Mouse (Mus musculus): ENCODE data around the gene Dgkg. TPM values are rescaled to one million over a fixed set of nuclear protein-coding genes. Genes with fewer than 3 reads are reported as not detected.

Gene Dgkg
- polyA plus RNA-seq, 1 experiment from 2014 or later: 0.76 TPM

DNA sequence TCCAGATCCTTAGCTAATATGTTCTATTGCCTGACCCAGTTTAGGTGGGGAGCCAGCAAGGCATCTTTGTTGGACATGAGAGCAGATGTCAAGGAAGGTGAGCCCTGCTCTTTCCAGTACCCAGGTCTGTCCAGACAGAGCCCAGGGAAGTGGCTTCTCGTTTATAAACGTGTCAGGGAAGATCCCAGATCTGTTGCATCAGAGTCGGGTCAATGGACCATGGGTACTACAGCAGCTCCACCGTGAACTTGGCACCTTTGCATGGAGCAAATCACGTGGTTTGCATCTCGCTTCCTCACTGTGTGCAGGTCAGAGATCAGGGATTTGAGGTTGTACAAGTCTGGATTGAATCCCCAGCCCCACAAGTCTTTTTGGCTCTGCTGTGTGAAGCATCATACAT lies 58.3 kb downstream of the Dgkg start:
- no peak for ATAC-seq (ENCODE audit: low FRiP score, low TSS enrichment)
- H3K4me2 ChIP-seq (ENCODE audit: low read length): no peak overlapping the region
- H3K27ac ChIP-seq (replicated peaks; ENCODE audit: low read depth, low read length): no peak overlapping the region
- H3K27me3 ChIP-seq (ENCODE audit: control insufficient read depth, insufficient read depth, low read length): no peaks in the 10 kb centered on the region
- no peaks in the 10 kb centered on the region for H3K4me1 ChIP-seq (ENCODE audit: control insufficient read depth, insufficient read depth, low read length)
- no peak overlapping the region for H3K4me3 ChIP-seq (replicated peaks; ENCODE audit: low read depth, low read length)
- no peak overlapping the region for H3K9ac ChIP-seq (replicated peaks; ENCODE audit: low read length)
- WGBS: 85% methylated on average over 6 of the region's 6 CpGs
- no peaks in the 10 kb centered on the region for H3K36me3 ChIP-seq (ENCODE audit: control insufficient read depth, insufficient read depth, low read length)
- H3K9me3 ChIP-seq (ENCODE audit: control insufficient read depth, low read length): no peaks in the 10 kb centered on the region
- DNase-seq: no peak

DNA sequence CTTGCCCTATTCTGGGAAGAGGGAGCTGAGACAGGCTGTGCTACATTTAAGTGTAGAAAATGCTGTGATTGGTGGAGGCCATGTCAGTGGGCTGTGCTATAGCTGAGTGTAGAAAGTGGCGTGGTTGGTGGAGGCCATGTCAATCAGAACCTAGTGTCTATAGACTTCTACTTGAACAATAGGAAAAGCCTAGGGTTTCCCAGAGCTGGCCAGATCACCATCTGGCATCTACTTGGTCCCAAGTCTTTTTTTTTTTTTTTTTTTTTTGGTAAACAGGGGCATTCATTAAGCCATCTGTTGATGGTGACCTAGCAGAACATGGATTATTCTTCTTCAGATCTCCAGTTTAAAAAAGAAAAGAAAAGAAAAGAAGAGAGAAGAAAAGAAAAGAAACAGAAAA lies 60.6 kb downstream of the Dgkg start:
- Histone ChIP-seq H3K4me1 (ENCODE audit: control insufficient read depth, insufficient read depth, low read length) (no peaks in the 10 kb centered on the region), H3K27ac (replicated peaks; ENCODE audit: low read depth, low read length) (no peak overlapping the region), H3K9me3 (ENCODE audit: control insufficient read depth, low read length) (no peaks in the 10 kb centered on the region), H3K9ac (replicated peaks; ENCODE audit: low read length) (no peak overlapping the region), H3K4me2 (ENCODE audit: low read length) (no peak overlapping the region), H3K27me3 (ENCODE audit: control insufficient read depth, insufficient read depth, low read length) (no peaks in the 10 kb centered on the region), H3K4me3 (replicated peaks; ENCODE audit: low read depth, low read length) (no peak overlapping the region), H3K36me3 (ENCODE audit: control insufficient read depth, insufficient read depth, low read length) (no peaks in the 10 kb centered on the region)
- DNase-seq (no peak), ATAC-seq (ENCODE audit: low FRiP score, low TSS enrichment) (no peak)
- 71% methylated on average over 1 of the region's 1 CpGs for WGBS

DNA sequence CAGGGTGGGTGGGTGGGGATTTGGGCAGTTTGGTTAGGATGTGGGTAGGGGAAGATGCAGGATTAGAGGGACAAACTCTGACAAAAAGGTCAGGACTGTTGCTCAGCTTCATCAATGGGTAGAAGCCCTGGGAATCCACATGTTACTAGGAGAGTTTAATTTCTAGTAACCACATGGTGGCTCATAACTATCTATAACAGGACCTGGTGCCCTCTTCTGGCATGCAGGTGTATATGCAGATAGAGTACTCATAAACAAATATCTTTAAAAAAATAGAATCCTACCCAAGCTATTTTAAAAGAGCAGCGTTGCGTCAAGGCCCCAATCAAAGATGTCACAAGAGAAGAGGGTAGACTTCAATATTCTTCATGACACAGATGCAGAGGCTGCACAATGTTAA lies 63.1 kb downstream of the Dgkg start:
- Histone ChIP-seq H3K9ac (replicated peaks; ENCODE audit: low read length) (no peak overlapping the region), H3K36me3 (ENCODE audit: control insufficient read depth, insufficient read depth, low read length) (no peaks in the 10 kb centered on the region), H3K27ac (replicated peaks; ENCODE audit: low read depth, low read length) (no peak overlapping the region), H3K27me3 (ENCODE audit: control insufficient read depth, insufficient read depth, low read length) (no peaks in the 10 kb centered on the region), H3K9me3 (ENCODE audit: control insufficient read depth, low read length) (no peaks in the 10 kb centered on the region), H3K4me1 (ENCODE audit: control insufficient read depth, insufficient read depth, low read length) (no peaks in the 10 kb centered on the region), H3K4me2 (ENCODE audit: low read length) (no peak overlapping the region), H3K4me3 (replicated peaks; ENCODE audit: low read depth, low read length) (no peak overlapping the region)
- peak; percentile 16 for DNase-seq
- ATAC-seq (ENCODE audit: low FRiP score, low TSS enrichment): no peak
- WGBS: 91% methylated on average over 2 of the region's 2 CpGs

- WGBS: 85% methylated on average over 5 of the region's 5 CpGs
Measured at GRCm38 (mm10) chr16:22589619-22590018, 67.4 kb downstream of the Dgkg start.

DNA sequence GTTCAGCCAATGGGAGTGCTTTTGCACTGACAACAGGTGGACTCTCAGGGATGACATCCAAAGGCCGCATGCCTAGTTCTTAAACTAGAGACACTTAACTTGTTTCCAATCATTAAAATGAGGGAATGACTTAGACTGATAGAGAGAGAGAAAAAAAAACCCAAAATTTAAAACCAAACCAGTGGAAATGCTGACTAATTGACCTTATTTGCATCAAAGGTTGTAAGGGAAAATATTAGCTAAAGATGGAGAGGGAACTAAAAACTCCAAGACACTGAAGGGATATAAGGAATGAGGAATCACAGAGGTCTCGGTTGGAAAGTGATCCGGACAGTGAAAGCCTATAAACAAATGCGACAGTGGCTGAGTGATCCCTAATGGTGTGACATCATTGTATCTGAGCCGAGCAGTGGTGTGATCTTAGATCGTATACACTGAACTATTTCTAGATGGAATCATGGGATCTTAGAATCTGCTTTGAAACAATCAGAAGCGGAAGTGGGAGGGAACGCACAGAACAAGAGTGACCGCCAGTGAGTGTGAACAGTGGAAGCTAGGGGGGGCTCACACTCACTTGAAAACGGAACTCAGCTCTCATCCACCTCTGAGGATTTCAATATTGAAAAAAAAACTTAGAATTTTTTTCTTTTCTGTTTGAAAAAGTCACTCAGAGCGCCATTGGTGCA lies 70.7 kb downstream of the Dgkg start:
- no peak overlapping the region for H3K27ac ChIP-seq (replicated peaks; ENCODE audit: low read depth, low read length)
- H3K36me3 ChIP-seq (ENCODE audit: control insufficient read depth, insufficient read depth, low read length): no peaks in the 10 kb centered on the region
- H3K4me1 ChIP-seq (ENCODE audit: control insufficient read depth, insufficient read depth, low read length): peaks cover 4% of the 10 kb centered on the region; the same call in 1 of the 2 replicates
- no peak for DNase-seq
- H3K4me2 ChIP-seq (ENCODE audit: low read length): no peak overlapping the region
- 87% methylated on average over 11 of the region's 11 CpGs for WGBS
- H3K9me3 ChIP-seq (ENCODE audit: control insufficient read depth, low read length): no peaks in the 10 kb centered on the region
- H3K4me3 ChIP-seq (replicated peaks; ENCODE audit: low read depth, low read length): no peak overlapping the region
- no peaks in the 10 kb centered on the region for H3K27me3 ChIP-seq (ENCODE audit: control insufficient read depth, insufficient read depth, low read length)
- H3K9ac ChIP-seq (replicated peaks; ENCODE audit: low read length): no peak overlapping the region
- ATAC-seq (ENCODE audit: low FRiP score, low TSS enrichment): no peak

More at GRCm38 (mm10) chr16:22589619-22590018, 67.4 kb downstream of the Dgkg start:
- H3K9ac ChIP-seq (replicated peaks; ENCODE audit: low read length): no peak overlapping the region
- ATAC-seq (ENCODE audit: low FRiP score, low TSS enrichment) (no peak), DNase-seq (no peak)
- H3K27ac ChIP-seq (replicated peaks; ENCODE audit: low read depth, low read length): no peak overlapping the region
- no peaks in the 10 kb centered on the region for H3K4me1 ChIP-seq (ENCODE audit: control insufficient read depth, insufficient read depth, low read length)
- no peak overlapping the region for H3K4me2 ChIP-seq (ENCODE audit: low read length)
- no peak overlapping the region for H3K4me3 ChIP-seq (replicated peaks; ENCODE audit: low read depth, low read length)
- no peaks in the 10 kb centered on the region for H3K27me3 ChIP-seq (ENCODE audit: control insufficient read depth, insufficient read depth, low read length)
- H3K9me3 ChIP-seq (ENCODE audit: control insufficient read depth, low read length): no peaks in the 10 kb centered on the region
- H3K36me3 ChIP-seq (ENCODE audit: control insufficient read depth, insufficient read depth, low read length): no peaks in the 10 kb centered on the region

GRCm38 (mm10) chr16:22585523-22585922 lies 71.5 kb downstream of the Dgkg start:
- Histone ChIP-seq H3K27ac (replicated peaks; ENCODE audit: low read depth, low read length) (no peak overlapping the region), H3K36me3 (ENCODE audit: control insufficient read depth, insufficient read depth, low read length) (no peaks in the 10 kb centered on the region), H3K27me3 (ENCODE audit: control insufficient read depth, insufficient read depth, low read length) (no peaks in the 10 kb centered on the region), H3K4me3 (replicated peaks; ENCODE audit: low read depth, low read length) (no peak overlapping the region), H3K9me3 (ENCODE audit: control insufficient read depth, low read length) (no peaks in the 10 kb centered on the region), H3K4me2 (ENCODE audit: low read length) (no peak overlapping the region), H3K9ac (replicated peaks; ENCODE audit: low read length) (no peak overlapping the region), H3K4me1 (ENCODE audit: control insufficient read depth, insufficient read depth, low read length) (peaks cover 4% of the 10 kb centered on the region; the same call in 1 of the 2 replicates)
- DNase-seq (no peak), ATAC-seq (ENCODE audit: low FRiP score, low TSS enrichment) (no peak)
- WGBS: 86% methylated on average over 3 of the region's 3 CpGs

DNA sequence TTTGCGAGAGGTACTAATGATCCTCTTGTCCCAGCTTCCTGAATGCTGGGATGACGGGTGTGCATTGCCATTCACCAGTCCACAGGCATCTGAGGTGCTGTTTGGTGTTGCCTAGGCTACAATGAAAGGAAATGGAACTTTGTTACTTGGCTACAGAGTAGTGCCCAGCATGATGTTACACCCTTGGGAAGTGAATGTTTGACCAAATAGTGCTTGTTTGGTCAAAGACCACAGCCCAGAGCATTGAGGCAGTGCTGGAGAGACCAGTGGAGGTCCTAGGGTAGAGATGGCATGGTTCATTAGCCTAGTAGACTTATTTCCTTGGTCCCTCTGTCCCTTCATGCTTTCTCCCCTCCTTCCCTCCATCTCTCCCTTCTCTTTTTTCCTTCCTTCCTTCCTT lies 73.6 kb downstream of the Dgkg start:
- Histone ChIP-seq H3K27me3 (ENCODE audit: control insufficient read depth, insufficient read depth, low read length) (no peaks in the 10 kb centered on the region), H3K27ac (replicated peaks; ENCODE audit: low read depth, low read length) (no peak overlapping the region), H3K4me3 (replicated peaks; ENCODE audit: low read depth, low read length) (no peak overlapping the region), H3K36me3 (ENCODE audit: control insufficient read depth, insufficient read depth, low read length) (no peaks in the 10 kb centered on the region), H3K4me1 (ENCODE audit: control insufficient read depth, insufficient read depth, low read length) (peaks cover 4% of the 10 kb centered on the region; the same call in 1 of the 2 replicates), H3K9me3 (ENCODE audit: control insufficient read depth, low read length) (no peaks in the 10 kb centered on the region), H3K9ac (replicated peaks; ENCODE audit: low read length) (no peak overlapping the region), H3K4me2 (ENCODE audit: low read length) (no peak overlapping the region)
- ATAC-seq (ENCODE audit: low FRiP score, low TSS enrichment) (no peak), DNase-seq (no peak)
- WGBS: 31% methylated on average over 2 of the region's 2 CpGs

DNA sequence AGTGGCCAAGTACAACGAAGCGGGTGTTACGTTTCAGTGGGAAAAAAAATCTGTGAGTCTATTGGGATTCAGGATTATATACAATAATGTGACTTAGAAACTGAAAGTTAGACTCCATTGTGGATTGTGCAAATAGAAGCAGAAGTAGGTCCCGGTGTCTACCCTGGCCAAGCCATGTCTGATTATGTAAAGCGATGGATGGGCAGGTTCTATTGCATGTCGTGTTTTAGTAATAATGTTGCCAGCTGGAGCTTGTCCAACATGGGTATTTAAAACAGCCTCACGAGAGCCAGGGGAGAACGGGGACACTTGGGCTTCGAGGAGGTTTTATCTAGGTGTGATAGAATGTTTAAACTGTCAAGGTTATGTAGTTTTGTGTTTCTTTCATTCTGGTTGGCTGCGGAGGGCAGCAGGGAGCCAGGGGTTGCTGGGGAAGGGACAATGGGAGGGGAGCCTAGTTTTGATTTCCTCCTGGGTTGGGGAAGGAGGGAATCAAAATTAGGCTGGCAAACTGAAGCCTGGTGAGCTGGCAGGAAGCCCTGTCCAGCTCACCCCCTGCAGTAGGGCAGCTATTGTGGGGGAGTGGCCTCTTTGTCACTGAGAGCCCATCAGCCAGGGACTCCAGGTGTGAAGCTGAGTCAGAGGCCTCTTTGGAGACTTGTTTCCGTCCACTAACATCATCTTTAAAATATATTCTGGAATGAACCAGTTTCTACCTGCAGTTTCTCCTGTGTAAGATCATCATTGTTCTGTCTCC lies 74.7 kb downstream of the Dgkg start:
- H3K36me3 ChIP-seq (ENCODE audit: control insufficient read depth, insufficient read depth, low read length): no peaks in the 10 kb centered on the region
- ATAC-seq (ENCODE audit: low FRiP score, low TSS enrichment) (no peak), DNase-seq (peak; percentile 14)
- no peak overlapping the region for H3K9ac ChIP-seq (replicated peaks; ENCODE audit: low read length)
- no peak overlapping the region for H3K4me2 ChIP-seq (ENCODE audit: low read length)
- H3K27me3 ChIP-seq (ENCODE audit: control insufficient read depth, insufficient read depth, low read length): no peaks in the 10 kb centered on the region
- H3K27ac ChIP-seq (replicated peaks; ENCODE audit: low read depth, low read length): no peak overlapping the region
- WGBS: 62% methylated on average over 11 of the region's 11 CpGs
- H3K9me3 ChIP-seq (ENCODE audit: control insufficient read depth, low read length): no peaks in the 10 kb centered on the region
- H3K4me3 ChIP-seq (replicated peaks; ENCODE audit: low read depth, low read length): no peak overlapping the region
- H3K4me1 ChIP-seq (ENCODE audit: control insufficient read depth, insufficient read depth, low read length): peaks cover 4% of the 10 kb centered on the region; the same call in 1 of the 2 replicates

DNA sequence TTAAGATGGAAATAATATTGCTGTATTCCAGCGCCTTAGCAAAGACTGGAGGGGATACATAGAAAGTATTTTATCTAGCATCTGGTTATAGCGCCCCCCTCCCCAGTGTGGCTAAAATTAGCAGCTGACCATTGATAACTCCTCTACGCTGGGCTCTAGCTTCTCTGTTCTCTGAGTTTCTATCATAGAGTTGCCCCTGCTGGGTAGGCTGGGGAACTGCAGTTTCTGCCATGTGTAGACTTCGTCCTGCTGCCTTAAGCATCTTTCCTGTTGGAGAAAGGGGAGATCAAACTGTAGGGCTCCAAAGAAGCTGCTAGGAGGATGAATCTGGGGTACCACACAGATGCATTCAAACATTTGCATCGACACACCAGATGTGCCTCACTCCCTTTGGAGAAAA lies 76.9 kb downstream of the Dgkg start:
- H3K36me3 ChIP-seq (ENCODE audit: control insufficient read depth, insufficient read depth, low read length): no peaks in the 10 kb centered on the region
- H3K4me3 ChIP-seq (replicated peaks; ENCODE audit: low read depth, low read length): no peak overlapping the region
- no peak overlapping the region for H3K4me2 ChIP-seq (ENCODE audit: low read length)
- no peaks in the 10 kb centered on the region for H3K27me3 ChIP-seq (ENCODE audit: control insufficient read depth, insufficient read depth, low read length)
- peak; percentile 57 for DNase-seq
- no peak overlapping the region for H3K27ac ChIP-seq (replicated peaks; ENCODE audit: low read depth, low read length)
- no peak for ATAC-seq (ENCODE audit: low FRiP score, low TSS enrichment)
- H3K4me1 ChIP-seq (ENCODE audit: control insufficient read depth, insufficient read depth, low read length): peaks cover 4% of the 10 kb centered on the region; the same call in 1 of the 2 replicates
- 50% methylated on average over 5 of the region's 5 CpGs for WGBS
- H3K9me3 ChIP-seq (ENCODE audit: control insufficient read depth, low read length): no peaks in the 10 kb centered on the region
- no peak overlapping the region for H3K9ac ChIP-seq (replicated peaks; ENCODE audit: low read length)
